Mouse (Mus musculus): ENCODE results near the gene Dact1. TPM values are rescaled to one million over a fixed set of nuclear protein-coding genes. Genes with fewer than 3 reads are reported as not detected.

The Dact1 gene
- polyA plus RNA-seq, 1 experiment from 2014 or later, result 7.3 TPM

DNA sequence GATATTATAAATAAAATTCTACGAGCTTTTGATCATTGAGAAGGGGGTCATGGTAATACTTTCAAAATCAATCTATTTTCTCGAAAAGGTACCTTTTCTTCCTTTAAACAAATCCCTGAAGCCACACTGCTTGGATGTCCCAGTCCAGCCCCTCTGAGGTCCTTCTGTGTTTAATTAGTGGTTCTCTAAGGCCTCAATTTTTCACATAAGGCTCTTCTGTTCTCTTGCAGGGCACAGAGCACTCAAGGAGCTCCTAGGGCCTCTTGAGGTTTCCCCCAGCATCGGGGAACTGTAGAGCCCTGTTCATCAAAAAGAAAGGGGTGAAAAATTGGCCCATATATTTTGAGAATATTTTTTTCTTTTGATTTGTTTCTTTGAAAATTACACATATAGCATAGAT, 23.0 kb downstream of the Dact1 start:
- H3K4me3 ChIP-seq (ENCODE audit: low read depth, low read length), result no peak overlapping the region
- no peak overlapping the region for H3K9ac ChIP-seq (ENCODE audit: low read depth, low read length)
- no peak overlapping the region for H3K4me2 ChIP-seq
- no peak overlapping the region for H3K27ac ChIP-seq (ENCODE audit: low read depth, low read length)
- no peaks in the 10 kb centered on the region for H3K9me3 ChIP-seq (ENCODE audit: control insufficient read depth, low read length)
- 79% methylated on average over 3 of the region's 3 CpGs for WGBS
- DNase-seq (ENCODE audit: low spot score), result no peak
- no peaks in the 10 kb centered on the region; the same call in 1 of the 2 replicates for H3K4me1 ChIP-seq (replicated peaks; ENCODE audit: control insufficient read depth, insufficient read depth, low read length)
- no peaks in the 10 kb centered on the region for H3K36me3 ChIP-seq (ENCODE audit: control insufficient read depth, insufficient read depth, low read length)
- ATAC-seq (replicated peaks; ENCODE audit: low FRiP score), result no peak
- H3K27me3 ChIP-seq (replicated peaks; ENCODE audit: control insufficient read depth, insufficient read depth, low read length), result no peaks in the 10 kb centered on the region

DNA sequence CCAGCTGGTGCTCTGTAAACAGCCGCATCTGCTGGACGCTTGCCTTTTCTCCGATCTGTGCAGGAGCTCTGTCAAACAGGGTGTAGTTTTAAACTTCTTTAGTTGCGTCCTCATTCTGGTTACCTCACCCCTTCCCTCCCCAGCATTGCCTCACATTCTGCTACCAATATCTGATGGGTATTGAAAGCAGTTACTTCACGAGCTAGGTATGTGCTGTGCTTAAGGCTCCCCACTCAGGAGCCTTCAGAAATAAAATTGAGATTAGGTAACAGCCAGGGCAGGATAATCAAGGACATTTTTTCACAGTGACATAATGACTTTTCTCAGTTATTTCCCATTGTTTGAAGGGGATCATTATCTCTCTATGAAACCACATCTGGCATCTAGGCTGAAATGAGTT, 23.9 kb downstream of the Dact1 start:
- Histone ChIP-seq H3K9me3 (ENCODE audit: control insufficient read depth, low read length) (no peaks in the 10 kb centered on the region), H3K4me1 (replicated peaks; ENCODE audit: control insufficient read depth, insufficient read depth, low read length) (no peaks in the 10 kb centered on the region; the same call in 1 of the 2 replicates), H3K9ac (ENCODE audit: low read depth, low read length) (no peak overlapping the region), H3K27me3 (replicated peaks; ENCODE audit: control insufficient read depth, insufficient read depth, low read length) (no peaks in the 10 kb centered on the region), H3K27ac (ENCODE audit: low read depth, low read length) (no peak overlapping the region), H3K4me3 (ENCODE audit: low read depth, low read length) (no peak overlapping the region), H3K4me2 (no peak overlapping the region), H3K36me3 (ENCODE audit: control insufficient read depth, insufficient read depth, low read length) (no peaks in the 10 kb centered on the region)
- ATAC-seq (replicated peaks; ENCODE audit: low FRiP score) (no peak), DNase-seq (ENCODE audit: low spot score) (no peak)
- 60% methylated on average over 5 of the region's 5 CpGs for WGBS

DNA sequence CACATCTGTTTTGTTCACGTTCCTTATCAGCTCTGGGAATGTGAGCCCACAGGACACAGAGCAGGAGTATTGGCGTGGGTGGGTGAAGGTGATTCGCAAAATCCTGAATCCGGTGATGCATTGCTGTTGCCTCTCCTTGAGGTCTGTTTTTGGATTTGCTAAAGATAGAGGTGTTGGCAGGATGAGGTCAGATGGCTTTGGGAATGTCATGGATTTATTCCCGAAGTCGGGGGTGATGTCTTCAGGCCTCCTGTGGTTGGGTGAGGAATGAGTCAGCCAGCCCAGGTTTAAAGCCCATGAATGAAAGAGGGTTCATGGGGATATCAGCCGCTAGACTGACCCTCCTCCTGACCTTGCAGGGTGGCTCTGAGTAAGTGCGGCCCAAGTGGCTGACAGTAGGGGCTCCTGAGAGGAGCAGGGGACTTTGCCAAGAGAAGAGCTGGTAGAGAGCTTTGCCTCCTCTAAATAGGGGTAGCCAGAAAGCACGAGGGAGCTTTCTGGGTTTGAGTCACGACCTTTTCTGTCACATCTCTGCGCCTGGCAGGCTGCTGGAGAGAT, 27.4 kb downstream of the Dact1 start:
- Histone ChIP-seq H3K4me1 (replicated peaks; ENCODE audit: control insufficient read depth, insufficient read depth, low read length) (no peaks in the 10 kb centered on the region; the same call in 1 of the 2 replicates), H3K27me3 (replicated peaks; ENCODE audit: control insufficient read depth, insufficient read depth, low read length) (no peaks in the 10 kb centered on the region), H3K4me3 (ENCODE audit: low read depth, low read length) (no peak overlapping the region), H3K36me3 (ENCODE audit: control insufficient read depth, insufficient read depth, low read length) (no peaks in the 10 kb centered on the region), H3K4me2 (no peak overlapping the region), H3K27ac (ENCODE audit: low read depth, low read length) (no peak overlapping the region), H3K9ac (ENCODE audit: low read depth, low read length) (no peak overlapping the region), H3K9me3 (ENCODE audit: control insufficient read depth, low read length) (no peaks in the 10 kb centered on the region)
- DNase-seq (ENCODE audit: low spot score), result no peak
- 48% methylated on average over 11 of the region's 11 CpGs for WGBS
- ATAC-seq (replicated peaks; ENCODE audit: low FRiP score), result no peak

DNA sequence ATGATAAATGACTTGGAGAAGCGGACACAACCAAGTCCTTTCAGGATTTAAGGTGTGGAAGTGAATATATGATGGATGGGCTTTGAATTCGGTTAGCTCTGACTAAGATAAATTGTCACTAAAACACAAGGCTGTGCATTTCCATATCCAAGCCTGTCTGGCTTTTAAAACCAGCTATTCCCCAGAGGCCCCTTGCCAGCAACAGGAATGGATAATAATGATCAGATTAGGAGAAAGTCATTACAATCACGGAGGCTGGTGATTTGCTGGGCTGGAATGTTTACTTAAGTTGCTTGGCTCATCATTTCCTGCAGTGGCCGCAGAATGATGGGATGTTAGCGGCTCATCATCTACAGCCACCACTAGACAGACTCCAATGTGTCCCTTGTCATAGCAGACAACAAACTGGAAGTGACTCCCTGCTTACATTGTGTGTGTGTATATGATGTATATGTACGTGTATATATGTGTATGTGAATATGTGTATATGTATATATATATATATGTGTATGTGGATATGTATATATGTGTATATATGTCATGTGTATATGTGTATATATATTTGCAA, 28.3 kb downstream of the Dact1 start:
- H3K9ac ChIP-seq (ENCODE audit: low read depth, low read length), result no peak overlapping the region
- no peak overlapping the region for H3K27ac ChIP-seq (ENCODE audit: low read depth, low read length)
- 51% methylated on average over 6 of the region's 6 CpGs for WGBS
- DNase-seq (ENCODE audit: low spot score) (no peak), ATAC-seq (replicated peaks; ENCODE audit: low FRiP score) (no peak)
- H3K4me2 ChIP-seq, result no peak overlapping the region
- H3K27me3 ChIP-seq (replicated peaks; ENCODE audit: control insufficient read depth, insufficient read depth, low read length), result no peaks in the 10 kb centered on the region
- no peaks in the 10 kb centered on the region for H3K36me3 ChIP-seq (ENCODE audit: control insufficient read depth, insufficient read depth, low read length)
- no peaks in the 10 kb centered on the region for H3K9me3 ChIP-seq (ENCODE audit: control insufficient read depth, low read length)
- no peak overlapping the region for H3K4me3 ChIP-seq (ENCODE audit: low read depth, low read length)
- H3K4me1 ChIP-seq (replicated peaks; ENCODE audit: control insufficient read depth, insufficient read depth, low read length), result no peaks in the 10 kb centered on the region; the same call in 1 of the 2 replicates

DNA sequence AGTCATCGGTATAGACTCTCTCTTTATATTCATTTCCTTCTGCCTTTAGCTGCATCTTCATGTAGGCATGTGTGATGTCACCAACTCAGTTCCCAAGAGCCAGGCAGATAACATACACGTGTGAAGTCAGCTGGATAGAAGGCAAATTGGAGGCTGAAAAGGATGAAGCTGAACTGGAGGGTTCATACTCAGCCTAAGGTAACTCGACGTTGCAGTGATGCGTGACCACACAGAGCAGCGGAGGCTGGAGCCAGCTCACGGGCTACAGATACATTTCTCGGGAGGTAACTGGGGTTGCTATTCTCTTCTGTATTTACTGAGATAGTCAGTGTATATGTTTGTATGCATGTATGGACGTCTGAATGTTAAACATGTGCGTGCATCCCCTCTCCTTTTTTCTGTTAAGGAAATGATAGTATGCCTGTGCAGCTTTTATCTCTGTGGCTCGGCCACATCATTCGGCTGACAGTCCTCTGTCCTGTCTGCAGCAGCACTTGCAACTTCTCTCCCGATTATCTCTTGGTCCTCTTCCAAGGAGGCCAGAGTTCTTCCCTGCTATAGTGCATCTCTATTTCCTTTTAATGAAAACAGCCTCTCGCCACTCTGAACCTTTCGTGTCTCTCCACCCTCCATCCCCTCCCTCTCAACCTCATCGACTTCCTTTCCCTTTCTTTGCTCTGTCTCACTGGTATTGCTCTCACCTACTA, 29.6 kb downstream of the Dact1 start:
- DNase-seq (ENCODE audit: low spot score) (no peak), ATAC-seq (replicated peaks; ENCODE audit: low FRiP score) (no peak)
- Histone ChIP-seq H3K4me3 (ENCODE audit: low read depth, low read length) (no peak overlapping the region), H3K27ac (ENCODE audit: low read depth, low read length) (no peak overlapping the region), H3K9ac (ENCODE audit: low read depth, low read length) (no peak overlapping the region), H3K27me3 (replicated peaks; ENCODE audit: control insufficient read depth, insufficient read depth, low read length) (no peaks in the 10 kb centered on the region), H3K4me1 (replicated peaks; ENCODE audit: control insufficient read depth, insufficient read depth, low read length) (no peaks in the 10 kb centered on the region; the same call in 1 of the 2 replicates), H3K4me2 (no peak overlapping the region), H3K9me3 (ENCODE audit: control insufficient read depth, low read length) (no peaks in the 10 kb centered on the region), H3K36me3 (ENCODE audit: control insufficient read depth, insufficient read depth, low read length) (no peaks in the 10 kb centered on the region)
- WGBS, result 66% methylated on average over 16 of the region's 16 CpGs

DNA sequence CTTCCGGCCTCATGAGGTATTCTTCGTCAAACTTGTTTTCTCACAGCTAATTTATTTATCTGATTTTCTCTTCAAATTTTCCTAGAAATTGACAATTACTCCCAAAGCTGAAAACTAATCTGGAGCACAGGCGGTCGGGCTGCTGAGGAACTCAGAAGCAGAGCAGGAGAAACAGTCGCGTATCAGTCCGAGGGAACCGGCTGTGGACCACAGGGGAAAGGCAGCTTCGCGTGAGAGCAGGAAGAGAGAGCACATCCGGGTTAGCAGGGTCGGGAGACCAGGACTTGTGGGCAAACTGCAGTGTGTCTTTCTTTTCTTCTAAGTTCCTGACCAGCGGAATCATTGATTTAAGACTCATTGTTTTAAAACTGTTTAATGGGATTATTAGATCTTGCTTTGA, 32.7 kb downstream of the Dact1 start:
- ATAC-seq (replicated peaks; ENCODE audit: low FRiP score) (no peak), DNase-seq (ENCODE audit: low spot score) (peak; percentile 45)
- Histone ChIP-seq H3K27me3 (replicated peaks; ENCODE audit: control insufficient read depth, insufficient read depth, low read length) (no peaks in the 10 kb centered on the region), H3K4me1 (replicated peaks; ENCODE audit: control insufficient read depth, insufficient read depth, low read length) (no peaks in the 10 kb centered on the region; the same call in 1 of the 2 replicates), H3K36me3 (ENCODE audit: control insufficient read depth, insufficient read depth, low read length) (no peaks in the 10 kb centered on the region), H3K27ac (ENCODE audit: low read depth, low read length) (no peak overlapping the region), H3K9ac (ENCODE audit: low read depth, low read length) (no peak overlapping the region), H3K4me2 (peak overlapping the region; percentile 5; the same call in 1 of the 2 replicates), H3K9me3 (ENCODE audit: control insufficient read depth, low read length) (no peaks in the 10 kb centered on the region), H3K4me3 (ENCODE audit: low read depth, low read length) (no peak overlapping the region)
- 29% methylated on average over 13 of the region's 13 CpGs for WGBS

DNA sequence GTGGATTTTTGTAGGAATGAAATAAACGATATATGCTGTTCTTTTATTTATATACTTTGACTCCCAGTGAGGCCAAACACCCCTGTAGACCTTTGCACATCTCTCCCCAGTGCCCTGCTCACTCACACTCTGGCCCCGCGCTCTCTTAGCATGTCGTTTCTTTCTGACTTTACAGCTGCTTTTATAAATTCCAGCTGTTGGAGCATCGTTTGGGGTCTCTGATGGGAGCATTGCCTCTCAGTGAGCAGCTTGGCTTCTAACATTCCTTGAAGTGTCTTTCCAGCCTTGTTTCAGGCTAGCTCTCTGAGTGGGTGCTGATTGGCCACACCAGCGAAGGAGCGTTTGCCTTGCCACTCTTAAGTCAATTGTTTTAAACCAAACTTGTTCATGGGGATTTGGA, 35.8 kb downstream of the Dact1 start:
- H3K9me3 ChIP-seq (ENCODE audit: control insufficient read depth, low read length), result no peaks in the 10 kb centered on the region
- H3K4me2 ChIP-seq, result no peak overlapping the region
- no peak overlapping the region for H3K4me3 ChIP-seq (ENCODE audit: low read depth, low read length)
- no peaks in the 10 kb centered on the region for H3K27me3 ChIP-seq (replicated peaks; ENCODE audit: control insufficient read depth, insufficient read depth, low read length)
- WGBS, result 75% methylated on average over 7 of the region's 7 CpGs
- DNase-seq (ENCODE audit: low spot score) (no peak), ATAC-seq (replicated peaks; ENCODE audit: low FRiP score) (no peak)
- H3K9ac ChIP-seq (ENCODE audit: low read depth, low read length), result no peak overlapping the region
- no peaks in the 10 kb centered on the region for H3K4me1 ChIP-seq (replicated peaks; ENCODE audit: control insufficient read depth, insufficient read depth, low read length)
- no peak overlapping the region for H3K27ac ChIP-seq (ENCODE audit: low read depth, low read length)
- no peaks in the 10 kb centered on the region for H3K36me3 ChIP-seq (ENCODE audit: control insufficient read depth, insufficient read depth, low read length)

DNA sequence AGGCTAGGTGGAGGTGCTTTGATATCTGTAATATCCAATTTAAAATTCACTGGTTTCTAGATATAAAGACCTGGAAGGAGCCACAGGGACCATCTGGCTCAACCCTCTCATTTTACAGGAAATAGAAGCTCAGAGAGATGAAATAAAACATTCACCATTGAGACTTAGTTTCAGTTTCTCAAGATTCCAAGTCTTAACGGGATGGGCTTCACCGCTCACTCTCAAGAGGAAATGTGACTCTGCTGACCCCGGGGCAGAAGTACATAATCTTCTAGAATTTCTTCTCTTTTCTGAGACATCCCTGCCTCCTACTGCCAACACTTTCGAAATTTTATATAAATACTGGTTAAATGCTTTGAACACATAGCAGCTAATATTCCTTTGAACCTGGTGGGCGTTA, 36.4 kb downstream of the Dact1 start:
- Histone ChIP-seq H3K4me3 (ENCODE audit: low read depth, low read length) (no peak overlapping the region), H3K9me3 (ENCODE audit: control insufficient read depth, low read length) (no peaks in the 10 kb centered on the region), H3K27me3 (replicated peaks; ENCODE audit: control insufficient read depth, insufficient read depth, low read length) (no peaks in the 10 kb centered on the region), H3K36me3 (ENCODE audit: control insufficient read depth, insufficient read depth, low read length) (no peaks in the 10 kb centered on the region), H3K9ac (ENCODE audit: low read depth, low read length) (no peak overlapping the region), H3K4me1 (replicated peaks; ENCODE audit: control insufficient read depth, insufficient read depth, low read length) (no peaks in the 10 kb centered on the region), H3K4me2 (no peak overlapping the region), H3K27ac (ENCODE audit: low read depth, low read length) (no peak overlapping the region)
- WGBS, result 39% methylated on average over 5 of the region's 5 CpGs
- DNase-seq (ENCODE audit: low spot score), result no peak
- ATAC-seq (replicated peaks; ENCODE audit: low FRiP score), result no peak
